9 mouse cellular contexts compared by ENCODE assay signal in the genomic region with DNA sequence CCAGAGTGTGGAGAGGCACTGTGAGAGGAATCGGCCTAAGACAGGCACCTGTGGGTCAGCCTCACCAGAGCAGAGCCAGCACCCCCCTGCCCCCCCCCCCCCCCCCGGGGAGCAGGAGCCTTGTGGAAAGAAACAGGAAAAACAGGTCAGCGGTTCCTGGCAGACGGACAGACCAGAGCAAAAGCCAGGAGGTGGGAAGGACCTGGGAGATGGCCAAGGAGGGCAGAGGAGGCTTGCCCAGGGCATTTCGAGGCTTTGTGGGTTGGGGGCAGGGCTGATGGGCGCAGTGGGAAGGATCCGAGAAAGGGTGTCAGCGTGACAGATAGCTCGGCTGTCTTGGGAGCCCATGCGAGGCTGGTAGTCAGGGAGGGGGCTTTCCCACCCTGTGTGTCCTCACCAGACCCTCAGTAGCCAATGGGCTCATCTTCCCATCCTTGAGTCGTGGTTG. TPM values are rescaled to one million over a fixed set of nuclear protein-coding genes. Genes with fewer than 3 reads are reported as not detected.
DNase-seq lines count a peak whose midpoint lies in the region; ATAC-seq and TF ChIP-seq lines count a peak whose summit lies in the region.
"Had no signal": no experiment of that assay in that cellular context is flagged by ENCODE, and none has a peak within 500 bp of the region (broad histone marks: within the 10 kb centered on the region; RNA-seq: fewer than 3 reads in every experiment).

No protein-coding gene starts in this region.

- dilution Hi-C loops in CH12.LX (cut with MboI; ENCODE audit: extremely low pct_ligation_motif_present, extremely low pct_unique_long_range_greater_than_20kb, low sequenced_read_pairs), result no loop called here

- no peak for TF ChIP-seq CTCF in CH12.LX (conservative IDR thresholded peaks at IDR 0.05 in 1 of 2, IDR thresholded peaks at IDR 0.05 in 1 of 2; ENCODE audit: low read depth in 2 of 2, low read length in 2 of 2)
- no peak for TF ChIP-seq CTCF in cerebellum, adult 2 months (IDR thresholded peaks at IDR 0.05; ENCODE audit: borderline replicate concordance, insufficient read depth, low read depth, low read length)
- no peak for TF ChIP-seq CTCF in olfactory bulb, adult 2 months (IDR thresholded peaks at IDR 0.05; ENCODE audit: insufficient read depth, low read depth, low read length)

- H3K4me1 ChIP-seq in heart, embryonic 11.5 days (ENCODE audit: control insufficient read depth, insufficient read depth, low read length), result no peaks in the 10 kb centered on the region
- H3K4me1 ChIP-seq in CH12.LX (ENCODE audit: control insufficient read depth in 1 of 2, insufficient read depth in 2 of 2), result peaks cover 5 to 9% of the 10 kb centered on the region in 2 experiments; a peak in 3 of 4 replicates
- peaks cover 76% of the 10 kb centered on the region for H3K4me1 ChIP-seq in cerebellum, adult 2 months (ENCODE audit: control insufficient read depth, insufficient read depth, low read length)
- peaks cover 59% of the 10 kb centered on the region for H3K4me1 ChIP-seq in kidney, embryonic 15.5 days
- H3K4me1 ChIP-seq in olfactory bulb, adult 2 months (ENCODE audit: control insufficient read depth, insufficient read depth, low read length), result peaks cover 77% of the 10 kb centered on the region
- peaks cover 7% of the 10 kb centered on the region; the same call in 1 of the 2 replicates for H3K4me1 ChIP-seq in liver, embryonic 12.5 days

- in situ Hi-C loops in CH12.LX (cut with MboI; ENCODE audit: low pct_ligation_motif_present, low pct_unique_long_range_greater_than_20kb, low sequenced_read_pairs), result loop anchor here (5.0 to 25.0 kb wide), 3 partner anchors 46 to 216 kb away; no protein-coding TSS in a partner anchor

- TF ChIP-seq EP300 in CH12.LX (IDR thresholded peaks at IDR 0.05; ENCODE audit: low read length), result no peak

- no peak overlapping the region for H3K27ac ChIP-seq in heart, embryonic 11.5 days (ENCODE audit: low read depth, low read length)
- H3K27ac ChIP-seq in CH12.LX (ENCODE audit: insufficient read depth, low read depth), result no peak overlapping the region
- H3K27ac ChIP-seq in cerebellum, adult 2 months (ENCODE audit: insufficient read depth, low read length), result peak overlapping the region; percentile 77
- peak overlapping the region; percentile 75; the same call in 1 of the 2 replicates for H3K27ac ChIP-seq in kidney, embryonic 15.5 days
- H3K27ac ChIP-seq in olfactory bulb, adult 2 months (ENCODE audit: insufficient read depth, low read depth, low read length), result peak overlapping the region; percentile 84
- H3K27ac ChIP-seq in liver, embryonic 12.5 days, result no peak overlapping the region
- H3K27ac ChIP-seq: embryonic facial prominence, embryonic 13.5 days had no signal

- TF ChIP-seq RAD21 in CH12.LX (IDR thresholded peaks at IDR 0.05; ENCODE audit: low read depth, low read length), result no peak

- H3K79me2 ChIP-seq in CH12.LX (replicated peaks; ENCODE audit: control insufficient read depth, extremely low read depth, insufficient read depth, poor library complexity, severe bottlenecking), result no peaks in the 10 kb centered on the region

- no peak overlapping the region for H3K4me3 ChIP-seq in heart, embryonic 11.5 days (ENCODE audit: low read depth, low read length)
- no peak overlapping the region for H3K4me3 ChIP-seq in CH12.LX (replicated peaks in 1 of 3; ENCODE audit: low read depth in 2 of 3, low read length in 2 of 3, poor library complexity in 1 of 3)
- no peak overlapping the region for H3K4me3 ChIP-seq in cerebellum, adult 2 months (replicated peaks; ENCODE audit: insufficient read depth, low read depth, low read length)
- no peak overlapping the region for H3K4me3 ChIP-seq in kidney, embryonic 15.5 days (replicated peaks)
- H3K4me3 ChIP-seq in olfactory bulb, adult 2 months (ENCODE audit: insufficient read depth, low read depth, low read length), result no peak overlapping the region
- H3K4me3 ChIP-seq in liver, embryonic 12.5 days, result no peak overlapping the region
- H3K4me3 ChIP-seq: embryonic facial prominence, embryonic 13.5 days had no signal

- no peak overlapping the region for H3K4me2 ChIP-seq in heart, embryonic 11.5 days
- H3K4me2 ChIP-seq in CH12.LX (ENCODE audit: insufficient read depth, low read depth, poor library complexity, severe bottlenecking), result no peak overlapping the region
- no peak overlapping the region for H3K4me2 ChIP-seq in kidney, embryonic 15.5 days
- H3K4me2 ChIP-seq in liver, embryonic 12.5 days, result no peak overlapping the region
- H3K4me2 ChIP-seq: embryonic facial prominence, embryonic 13.5 days had no signal

- no peaks in the 10 kb centered on the region for H3K9me3 ChIP-seq in heart, embryonic 11.5 days (replicated peaks; ENCODE audit: control insufficient read depth, low read length)
- H3K9me3 ChIP-seq in CH12.LX (replicated peaks; ENCODE audit: low read length), result no peaks in the 10 kb centered on the region
- H3K9me3 ChIP-seq in kidney, embryonic 15.5 days (replicated peaks), result no peaks in the 10 kb centered on the region
- H3K9me3 ChIP-seq in liver, embryonic 12.5 days (replicated peaks), result no peaks in the 10 kb centered on the region
- H3K9me3 ChIP-seq: embryonic facial prominence, embryonic 13.5 days had no signal

- DNase-seq in heart, adult 18-20 months, result peak; percentile 68 to 74
- DNase-seq in CH12.LX (ENCODE audit: extremely low read depth), result peak; percentile 8
- DNase-seq in cerebellum, adult 2 months, result peak; percentile 83 to 84
- DNase-seq in B cell, adult 2 months, result no peak

- WGBS in heart, embryonic 11.5 days (ENCODE audit: insufficient replicate concordance), result 64% methylated on average over 11 of the region's 11 CpGs
- WGBS in cerebellum, adult 2 months, result 9% methylated on average over 11 of the region's 11 CpGs
- 57% methylated on average over 11 of the region's 11 CpGs for WGBS in kidney, embryonic 15.5 days
- WGBS in olfactory bulb, adult 2 months, result 14% methylated on average over 10 of the region's 11 CpGs
- WGBS in liver, embryonic 12.5 days (ENCODE audit: insufficient replicate concordance), result 54% methylated on average over 11 of the region's 11 CpGs

- TF ChIP-seq POLR2A in CH12.LX (IDR thresholded peaks at IDR 0.05; ENCODE audit: low read depth, low read length), result no peak
- TF ChIP-seq POLR2A in cerebellum, adult 2 months (IDR thresholded peaks at IDR 0.05; ENCODE audit: borderline replicate concordance, insufficient read depth, low read length), result no peak
- TF ChIP-seq POLR2A in olfactory bulb, adult 2 months (IDR thresholded peaks at IDR 0.05; ENCODE audit: insufficient read depth, low read depth, low read length), result no peak

- H3K36me3 ChIP-seq in heart, embryonic 11.5 days (ENCODE audit: control insufficient read depth, insufficient read depth, low read length), result no peaks in the 10 kb centered on the region
- no peaks in the 10 kb centered on the region for H3K36me3 ChIP-seq in CH12.LX (replicated peaks in 1 of 2; ENCODE audit: control insufficient read depth in 1 of 2, insufficient read depth in 1 of 2, low read length in 1 of 2)
- peaks cover 95% of the 10 kb centered on the region for H3K36me3 ChIP-seq in kidney, embryonic 15.5 days
- no peaks in the 10 kb centered on the region for H3K36me3 ChIP-seq in liver, embryonic 12.5 days

- H3K27me3 ChIP-seq in heart, embryonic 11.5 days (ENCODE audit: control insufficient read depth, insufficient read depth, low read length), result peaks cover 3% of the 10 kb centered on the region; the same call in 1 of the 2 replicates
- H3K27me3 ChIP-seq in CH12.LX (replicated peaks), result no peaks in the 10 kb centered on the region
- no peaks in the 10 kb centered on the region for H3K27me3 ChIP-seq in cerebellum, adult 2 months (ENCODE audit: control insufficient read depth, insufficient read depth, low read length)
- no peaks in the 10 kb centered on the region for H3K27me3 ChIP-seq in kidney, embryonic 15.5 days
- H3K27me3 ChIP-seq in liver, embryonic 12.5 days (replicated peaks), result 0 out of 2 replicates have a peak, but pooled peaks cover 7% of the 10 kb centered on the region
- H3K27me3 ChIP-seq: embryonic facial prominence, embryonic 13.5 days had no signal

- no peak overlapping the region for H3K9ac ChIP-seq in heart, embryonic 11.5 days (ENCODE audit: low read depth, low read length)
- no peak overlapping the region for H3K9ac ChIP-seq in CH12.LX (ENCODE audit: insufficient read depth, low read depth)
- no peak overlapping the region for H3K9ac ChIP-seq in kidney, embryonic 15.5 days
- H3K9ac ChIP-seq in liver, embryonic 12.5 days, result no peak overlapping the region
- H3K9ac ChIP-seq: embryonic facial prominence, embryonic 13.5 days had no signal

- ATAC-seq in heart, embryonic 11.5 days (replicated peaks; ENCODE audit: insufficient number of reproducible peaks, low FRiP score, low TSS enrichment), result no peak
- ATAC-seq in kidney, embryonic 15.5 days (replicated peaks; ENCODE audit: low FRiP score), result no peak
- ATAC-seq in liver, embryonic 12.5 days, result no peak

TF ChIP-seq in CH12.LX, 34 proteins besides CTCF, POLR2A, EP300 and RAD21:
- no peak for TF ChIP-seq IRF4 (IDR thresholded peaks at IDR 0.05; ENCODE audit: low read depth, low read length)
- TF ChIP-seq USF1 (IDR thresholded peaks at IDR 0.05; ENCODE audit: low read depth, low read length), result no peak
- TF ChIP-seq UBTF (IDR thresholded peaks at IDR 0.05; ENCODE audit: low read depth, low read length), result no peak

RNA-seq across cellular contexts. Expression of gene Ppara, which starts 31.6 kb away (rescaled TPM):
- total RNA-seq in heart, adult 18-20 months (2021), result 10 to 100 TPM; 73.1 to 74.9 TPM
- polyA plus RNA-seq in heart, embryonic 11.5 days (2014; fragmentation: Nextera tagmentation; extraction: Ambion mirVana), result 1.7 and 2.8 TPM in 2 replicates
- total RNA-seq in CH12.LX (2012; rRNA removed) (not detected in 2 replicates), CH12.LX (2014; rRNA removed) (not detected in 2 replicates)
- polyA plus RNA-seq in CH12.LX (2012; ENCODE audit: insufficient read length, low read depth), result not detected in 2 replicates
- polyA plus RNA-seq in cerebellum, adult 2 months (2012; rRNA removed), result 1.1 and 1.5 TPM in 2 replicates
- polyA plus RNA-seq in kidney, embryonic 15.5 days (2015; fragmentation: Nextera tagmentation; extraction: Ambion mirVana), result 3.9 and 5.0 TPM in 2 replicates
- not detected in 2 replicates for polyA plus RNA-seq in olfactory bulb, adult 2 months (2012; ENCODE audit: insufficient read depth, insufficient read length, low replicate concordance, missing spikeins)
- 5.7 TPM in 2 replicates for polyA plus RNA-seq in liver, embryonic 12.5 days (2016; fragmentation: Nextera tagmentation; extraction: Ambion mirVana)

Comparison
In these comparisons a context has a peak if more than half of its experiments do, and no peak if none do; other contexts are left out.
1. DNase-seq: peak in heart, adult 18-20 months (2 of 2), CH12.LX (single experiment) and cerebellum, adult 2 months (2 of 2); none in B cell, adult 2 months (0 of 2).
2. H3K27ac ChIP-seq: peak in cerebellum, adult 2 months (single experiment), kidney, embryonic 15.5 days (single experiment) and olfactory bulb, adult 2 months (single experiment); none in heart, embryonic 11.5 days (single experiment), CH12.LX (single experiment) and liver, embryonic 12.5 days (single experiment).